Mouse (Mus musculus) urinary bladder, adult 2 months (tissue): Measurements from ENCODE around the gene Grin1. TPM values are rescaled to one million over a fixed set of nuclear protein-coding genes. Genes with fewer than 3 reads are reported as not detected.

ENCODE experiments used
- DNase-seq: peaks from one replicate; pipeline ENCODE4 v3.0.0; 2022; ENCODE audit warnings: low spot score
- polyA plus RNA-seq: library from polyadenylated mRNA; depleted of rRNA; stranded (reverse); fragments of >200 nt; gene quantifications from 2 replicates; pipeline ENCODE4 v1.2.3, GENCODE M21; 2012; rRNA removed

Grin1 gene
- polyA plus RNA-seq, result 1.1 TPM in 2 replicates

- peak; percentile 40 for DNase-seq
These were observed at the start of gene Grin1 for GRCm38 (mm10) chr2:25318971-25319773. TSS of gene Grin1 (minus strand) at chr2:25319187.

DNA sequence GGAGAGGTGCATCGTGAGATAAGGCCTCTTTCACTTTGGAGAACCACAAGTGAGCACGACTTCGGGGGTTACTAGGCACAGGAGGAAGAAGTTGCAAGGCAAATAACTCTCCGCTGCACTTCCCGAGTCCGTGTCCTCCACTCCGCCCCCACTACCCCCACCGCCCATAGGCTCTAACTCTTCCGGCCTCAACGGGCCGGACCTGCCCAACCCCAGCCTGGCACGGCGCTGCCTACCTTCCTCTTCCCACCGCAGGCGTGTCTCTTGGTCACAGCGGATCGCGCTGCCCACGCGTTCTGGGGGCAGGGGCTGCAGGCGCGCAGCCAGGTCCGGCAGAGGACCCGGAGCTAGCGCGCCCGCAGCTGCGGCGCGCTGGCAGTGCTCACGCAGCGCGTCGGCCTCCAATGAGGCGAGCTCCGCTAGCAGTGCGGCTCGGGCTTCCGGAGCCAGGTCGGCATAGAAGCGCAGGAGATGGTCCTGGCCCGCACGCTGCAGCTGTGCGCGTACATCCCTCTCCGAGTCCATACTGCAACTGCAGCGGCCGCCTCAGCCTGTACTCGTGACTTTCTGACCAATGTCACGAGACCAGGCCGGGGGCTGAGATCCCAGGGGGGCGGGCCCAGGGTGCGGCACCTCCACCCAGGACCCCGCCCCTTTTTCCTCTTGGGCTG is 46.2 kb upstream of the Grin1 start, which contains the start of gene Uap1l1:
Uap1l1 (minus strand) TSS at position 592 of the 671 bp plus-strand sequence.
- peak; percentile 60 for DNase-seq

DNA sequence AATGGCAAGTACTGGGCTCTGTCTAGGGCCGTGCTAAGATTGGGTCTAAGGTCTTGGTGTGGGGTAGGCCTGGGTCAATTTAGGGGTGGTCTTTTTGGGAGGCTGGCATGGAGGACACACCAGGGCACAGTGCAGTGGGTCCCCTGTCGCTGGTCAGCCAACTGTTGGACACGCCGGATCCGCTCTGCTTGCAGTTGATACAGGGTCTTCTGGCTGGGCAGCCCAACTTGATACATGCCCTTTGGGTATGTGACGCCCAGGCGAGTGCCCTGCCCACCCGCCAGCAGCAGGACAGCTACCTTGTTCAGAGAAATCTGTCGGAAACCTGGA is 45.7 kb upstream of the Grin1 start:
- no peak for DNase-seq

DNA sequence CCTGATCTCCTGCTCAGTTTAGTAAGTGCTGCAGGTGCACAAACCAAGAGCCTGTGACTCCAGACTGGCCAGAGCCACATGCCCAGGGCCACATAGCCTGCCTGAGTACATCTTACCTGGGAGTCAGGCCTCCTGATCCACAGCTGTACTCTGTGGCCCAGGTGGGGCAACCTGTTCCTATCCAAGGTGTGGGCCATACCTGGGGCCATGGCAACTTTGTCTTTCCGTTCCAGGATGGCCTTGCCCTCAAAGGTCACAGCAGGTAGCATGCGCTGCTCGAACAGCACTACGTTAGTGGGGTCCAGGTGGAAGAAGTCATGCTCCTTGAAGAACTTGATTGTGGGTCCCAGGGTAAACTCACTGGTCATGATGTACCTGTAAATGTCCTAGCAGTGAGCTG is 45.3 kb upstream of the Grin1 start:
- no peak for DNase-seq

DNA sequence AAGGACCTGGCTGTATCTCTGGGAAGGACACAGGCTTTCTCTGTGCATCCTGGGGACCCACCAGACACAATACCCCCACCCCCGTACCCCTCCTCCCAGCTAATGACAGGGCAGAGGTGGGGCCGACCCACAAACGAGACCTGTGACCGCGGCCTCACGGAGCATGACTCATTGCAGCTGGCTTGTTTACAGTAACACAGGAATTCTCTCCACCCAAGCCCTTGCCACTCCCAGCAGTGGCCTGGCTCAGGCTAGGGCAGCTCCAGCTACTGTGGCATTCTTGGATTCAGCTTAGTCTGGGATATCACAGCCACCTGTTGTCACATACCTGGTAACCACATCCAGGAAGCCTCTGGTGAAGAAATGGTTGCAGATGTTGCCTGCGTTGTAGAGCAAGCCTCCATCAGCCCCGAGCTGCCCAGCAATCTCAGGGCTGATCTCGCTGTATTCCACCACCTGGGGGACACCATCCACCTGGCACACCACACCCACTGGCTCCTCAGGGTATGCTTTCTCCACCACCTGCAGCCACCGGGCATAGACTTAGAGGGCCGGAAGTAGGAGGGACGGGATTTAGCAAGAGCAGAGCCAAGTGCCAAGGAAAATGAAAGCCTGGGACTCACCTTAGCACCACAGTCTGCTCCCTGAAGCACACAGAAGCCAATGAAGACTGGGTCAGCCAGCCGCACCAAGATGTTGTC is 44.6 kb upstream of the Grin1 start:
- DNase-seq, result no peak

DNA sequence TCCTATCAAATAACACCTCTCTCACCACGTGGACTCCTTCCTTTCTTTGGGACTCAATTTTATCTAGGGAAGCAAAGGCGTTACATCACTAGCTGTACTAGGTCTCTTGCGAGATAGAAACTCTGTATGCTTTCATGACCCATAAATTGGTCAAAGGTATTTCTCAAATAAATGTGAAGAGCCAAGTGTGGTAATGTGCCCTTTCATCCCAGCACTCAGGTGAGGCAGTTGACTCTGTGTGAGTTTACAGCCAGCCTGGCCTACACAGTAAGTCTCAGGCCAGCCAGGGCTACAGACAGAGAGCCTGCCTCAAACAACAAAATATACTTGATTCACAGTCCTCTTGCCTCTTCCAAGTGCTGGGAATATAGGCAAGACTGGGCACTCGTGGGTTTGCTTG is 40.9 kb upstream of the Grin1 start:
- no peak for DNase-seq

- DNase-seq, result no peak
These were observed 37.5 kb upstream of the Grin1 start, which contains the start of gene Dpp7 for GRCm38 (mm10) chr2:25356208-25357079. TSS of gene Dpp7 (minus strand) at chr2:25356359.

DNA sequence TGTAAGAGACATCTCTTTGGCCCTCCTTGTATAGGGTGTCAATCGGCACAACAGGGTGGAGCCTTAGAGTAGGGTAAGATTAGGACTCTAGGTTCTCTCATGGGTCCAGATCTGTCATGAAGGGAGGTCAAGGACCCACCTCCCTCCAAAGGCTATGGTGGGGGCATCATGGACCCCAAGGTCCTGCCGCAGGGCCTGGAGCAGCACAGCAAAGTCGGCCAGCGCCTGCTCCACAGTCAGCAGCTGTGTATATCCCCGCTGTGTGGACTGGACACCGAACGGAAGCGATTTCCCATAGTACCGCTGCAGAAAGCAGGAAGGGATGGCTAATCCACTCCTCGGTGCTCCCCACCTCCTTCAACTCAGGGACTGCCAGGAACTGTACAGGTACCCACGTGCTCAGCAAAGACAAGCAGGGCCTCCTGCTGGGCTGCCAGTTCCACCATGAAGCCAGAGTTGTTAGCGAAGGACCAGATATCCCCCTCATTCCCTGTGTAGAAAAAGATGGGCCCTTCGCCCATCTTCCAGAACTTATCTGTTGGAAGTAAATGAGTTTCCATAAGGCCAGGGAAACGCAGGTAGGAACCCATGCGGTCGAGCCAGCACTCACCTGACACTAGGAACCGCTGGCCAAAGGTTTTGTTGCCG is 36.6 kb upstream of the Grin1 start:
- no peak for DNase-seq

DNA sequence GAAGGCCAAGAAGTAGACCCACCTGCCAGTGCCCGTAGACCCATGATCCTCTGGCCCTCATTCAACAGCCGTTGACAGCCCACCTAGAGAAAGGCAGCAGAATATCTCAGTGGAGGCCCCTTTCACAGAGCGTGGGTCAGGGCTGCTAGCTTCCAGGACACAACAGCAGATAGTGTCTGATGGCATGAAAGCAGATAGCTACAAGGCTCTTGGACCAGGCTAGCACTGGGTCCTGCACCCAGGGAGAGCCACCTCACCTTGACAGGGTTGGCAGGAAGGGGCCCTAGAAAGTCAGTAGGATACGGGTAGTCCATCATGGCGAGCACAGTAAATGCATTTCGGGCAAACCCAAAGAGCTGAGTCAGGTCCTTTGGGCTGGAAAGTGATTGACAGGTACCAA is 35.2 kb upstream of the Grin1 start:
- DNase-seq, result no peak

DNA sequence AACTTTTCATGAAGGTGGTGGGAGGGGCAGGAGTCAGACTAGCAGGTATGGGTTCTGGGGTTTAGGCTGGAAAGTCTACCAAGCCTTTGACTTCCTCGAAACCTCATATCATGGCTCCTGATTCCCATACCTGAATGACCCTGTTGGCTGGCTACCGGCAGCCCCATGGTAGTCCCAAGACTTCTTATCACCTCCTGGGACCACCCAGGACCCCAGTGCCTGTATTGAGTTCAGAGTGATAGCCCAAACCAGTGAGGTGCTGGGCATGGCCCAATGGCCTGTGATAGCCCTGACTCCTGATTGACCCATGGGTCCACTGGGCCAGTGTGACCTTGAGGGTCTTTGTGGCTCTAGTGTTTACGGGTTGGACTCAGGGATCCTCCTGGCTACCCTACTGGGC is 31.7 kb upstream of the Grin1 start:
- DNase-seq, result no peak

DNA sequence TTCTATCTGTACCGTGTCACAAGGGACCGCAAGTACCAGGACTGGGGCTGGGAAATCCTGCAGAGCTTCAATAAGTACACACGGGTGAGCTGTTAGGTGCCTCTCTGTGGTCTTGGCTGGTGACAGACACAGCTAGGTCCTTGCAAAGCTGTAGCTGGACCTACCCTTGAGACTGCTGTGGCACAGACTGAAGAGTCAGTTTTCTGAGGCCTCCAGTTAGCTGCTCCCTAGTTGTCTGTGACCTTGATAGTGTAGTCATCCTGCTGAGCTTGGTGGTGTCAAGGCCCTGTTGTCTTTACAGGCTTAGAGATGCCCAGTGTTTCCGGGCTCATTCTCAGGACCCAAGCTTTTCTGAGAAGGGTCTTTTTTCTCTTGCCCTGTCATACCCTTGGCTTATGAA is 30.5 kb upstream of the Grin1 start:
- DNase-seq, result no peak

DNA sequence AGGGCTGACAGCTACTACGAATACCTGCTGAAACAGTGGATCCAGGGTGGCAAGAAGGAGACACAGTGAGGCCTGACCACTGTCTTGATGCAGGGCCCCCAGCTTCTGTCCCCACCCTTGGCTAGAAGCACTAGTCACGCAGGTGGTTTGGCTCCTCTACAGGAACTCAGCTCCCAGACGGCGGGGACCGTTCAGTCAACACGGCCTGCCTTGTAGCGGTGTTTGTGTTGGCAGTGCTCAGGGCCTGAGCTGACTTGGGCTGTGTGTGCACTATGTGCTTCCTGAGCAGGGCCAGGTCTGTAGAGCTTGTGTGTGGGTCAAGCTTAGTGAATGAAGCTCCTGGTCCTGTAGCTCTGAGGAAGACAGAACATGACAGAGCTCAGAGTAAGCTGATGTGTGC is 29.2 kb upstream of the Grin1 start:
- no peak for DNase-seq

- no peak for DNase-seq
These were observed 19.3 kb upstream of the Grin1 start for GRCm38 (mm10) chr2:25338303-25338702.

DNA sequence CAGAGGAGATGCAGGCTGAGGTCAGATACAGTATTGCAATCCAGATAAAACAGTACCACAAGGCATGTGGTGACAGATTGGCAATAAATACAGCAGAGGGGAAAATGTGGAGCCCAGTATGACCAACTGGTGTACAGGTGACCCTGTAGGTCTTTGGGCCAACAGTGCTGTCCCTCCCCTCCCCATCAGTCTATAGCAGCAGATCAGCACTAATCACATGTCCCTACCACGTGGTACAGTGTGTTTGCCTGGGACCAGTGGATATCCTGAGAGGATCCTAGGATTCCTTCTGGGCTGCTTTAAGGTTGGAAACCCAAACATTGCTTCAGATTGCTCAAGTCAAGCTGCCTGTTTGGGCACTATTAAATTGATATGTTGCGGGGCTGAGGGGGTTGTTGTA is 14.6 kb upstream of the Grin1 start:
- DNase-seq, result no peak

DNA sequence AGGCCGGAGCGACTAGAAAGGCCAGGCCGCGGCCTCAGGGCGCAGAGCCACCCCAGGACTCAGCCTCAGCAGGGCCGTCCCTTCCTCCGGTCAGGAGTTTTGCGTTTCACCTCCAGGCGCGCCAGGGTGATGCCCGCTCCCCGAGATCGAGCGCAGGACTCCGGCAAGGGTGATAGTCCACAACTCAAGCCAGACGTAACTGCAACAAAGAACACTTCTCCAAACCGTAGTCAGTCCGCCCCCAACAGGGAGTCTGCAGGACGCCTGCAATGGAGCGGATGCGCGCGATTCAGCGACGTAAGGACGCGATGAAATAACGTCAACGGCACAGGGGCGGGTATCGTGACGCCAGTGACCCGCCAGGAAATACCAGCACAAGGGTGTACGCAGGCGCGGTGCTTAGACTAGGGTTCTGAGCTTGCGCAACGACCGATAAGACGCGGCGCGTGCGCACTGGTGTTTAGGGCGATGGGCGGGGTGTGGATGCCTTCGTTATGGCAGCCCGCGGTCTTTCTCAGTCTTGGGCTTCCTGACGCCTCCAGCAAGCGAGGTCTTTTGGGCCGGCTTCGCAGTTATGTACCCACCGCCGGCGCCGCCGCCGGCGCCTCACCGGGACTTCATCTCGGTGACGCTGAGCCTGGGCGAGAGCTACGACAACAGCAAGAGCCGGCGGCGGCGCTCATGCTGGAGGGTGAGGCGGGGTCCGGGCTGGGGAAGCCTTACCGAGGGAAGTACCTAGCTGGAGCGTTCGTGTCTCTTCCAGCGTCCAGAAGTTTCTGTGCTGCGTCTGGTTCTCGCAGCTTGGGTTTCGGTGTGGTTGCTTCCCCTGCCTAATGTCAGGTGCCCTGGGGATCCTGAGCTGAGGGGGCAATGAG is 13.5 kb upstream of the Grin1 start, which contains the start of gene Man1b1:
Man1b1 (plus strand) TSS at position 53 of the 875 bp plus-strand sequence.
- DNase-seq, result peak; percentile 98

DNA sequence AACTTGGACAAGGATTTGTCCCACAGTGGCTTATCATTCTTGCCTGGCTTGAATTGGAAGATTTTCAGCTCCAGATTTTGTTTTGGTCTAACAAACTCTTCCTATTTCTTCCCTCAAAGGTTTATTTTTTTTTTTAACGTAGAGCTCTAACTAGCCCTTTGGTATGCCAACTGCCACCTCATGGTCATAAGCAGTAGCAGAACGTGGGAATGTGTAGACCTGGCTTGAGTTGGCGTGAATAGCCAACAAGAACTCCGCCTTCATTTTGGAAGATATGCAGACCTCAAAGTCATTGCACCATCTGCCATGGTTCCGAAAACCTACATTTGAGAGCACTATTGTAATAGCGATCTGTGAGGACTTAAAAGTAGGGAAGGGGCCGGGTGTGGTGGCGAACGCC is 12.5 kb upstream of the Grin1 start:
- DNase-seq, result no peak

- no peak for DNase-seq
These were observed 9.5 kb upstream of the Grin1 start for GRCm38 (mm10) chr2:25328440-25328839.

GRCm38 (mm10) chr2:25326036-25326435 is 7.0 kb upstream of the Grin1 start:
- no peak for DNase-seq

- DNase-seq, result no peak
These were observed 1.1 kb upstream of the Grin1 start for GRCm38 (mm10) chr2:25320084-25320483.
